Mouse (Mus musculus): Measurements from ENCODE around the gene Olfm2. TPM values are rescaled to one million over a fixed set of nuclear protein-coding genes. Genes with fewer than 3 reads are reported as not detected.
A peak's percentile ranks its signal among the peaks of the same experiment; 100 is the strongest.

The Olfm2 gene
- total and polyA plus RNA-seq, 2 experiments from 2014 or later: 0.20 to 3.1 TPM

DNA sequence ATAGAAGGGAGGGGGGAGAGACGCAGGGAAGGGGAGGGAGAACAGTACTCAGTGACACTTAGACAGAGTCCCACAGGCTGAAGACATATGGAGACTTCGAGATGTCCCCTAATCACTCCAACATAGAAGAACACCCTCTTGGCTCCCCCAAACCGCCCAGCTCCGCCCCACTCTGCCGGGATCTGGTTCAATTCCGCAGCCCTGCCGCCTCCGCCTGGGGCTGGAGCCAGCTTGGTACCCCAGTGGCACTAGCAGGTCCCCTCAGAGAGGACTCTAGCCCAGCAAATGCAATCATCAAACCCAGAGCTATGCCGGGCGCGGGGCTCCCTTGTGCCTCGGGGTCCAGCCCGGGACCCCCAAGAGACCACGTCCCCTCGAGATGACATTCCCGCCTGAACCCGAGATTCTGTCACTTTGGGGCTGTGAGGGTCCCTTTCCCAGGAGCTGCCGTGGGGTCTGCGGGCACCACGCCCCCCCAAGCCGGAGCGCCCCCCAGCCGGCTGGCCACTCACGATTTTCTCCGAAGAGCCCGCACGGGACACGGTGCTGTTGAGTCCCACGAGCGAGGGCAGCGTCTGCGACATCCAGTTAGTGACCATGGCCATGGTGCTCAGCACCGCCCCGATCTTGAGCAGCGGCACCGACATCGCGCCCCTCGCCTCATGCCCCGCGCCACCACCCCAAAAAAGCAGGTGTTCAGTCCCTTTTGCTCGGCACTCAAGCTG, 19.9 kb downstream of the Olfm2 start:
- no peak overlapping the region for H3K27ac ChIP-seq (ENCODE audit: low read depth)
- no peak for TF ChIP-seq CTCF (IDR thresholded peaks at IDR 0.05; ENCODE audit: low read depth)
- TF ChIP-seq EP300 (IDR thresholded peaks at IDR 0.05; ENCODE audit: low read depth): no peak
- H3K4me1 ChIP-seq (ENCODE audit: control insufficient read depth, insufficient read depth): peaks cover 9% of the 10 kb centered on the region; the same call in 1 of the 2 replicates
- H3K36me3 ChIP-seq (replicated peaks; ENCODE audit: control insufficient read depth, insufficient read depth, low read length): no peaks in the 10 kb centered on the region
- H3K9me3 ChIP-seq (replicated peaks; ENCODE audit: control insufficient read depth, low read length): no peaks in the 10 kb centered on the region
- 3% methylated on average over 42 of the region's 42 CpGs for WGBS
- H3K4me3 ChIP-seq (ENCODE audit: low read depth, low read length): peak overlapping the region; percentile 53
- peaks cover 63% of the 10 kb centered on the region for H3K27me3 ChIP-seq (ENCODE audit: control insufficient read depth, insufficient read depth, low read length)
- DNase-seq (ENCODE audit: low spot score) (no peak), ATAC-seq (ENCODE audit: insufficient read depth, low read depth) (no peak)
- H3K4me2 ChIP-seq (ENCODE audit: low read depth, low read length): peak overlapping the region; percentile 77
- 0 out of 2 replicates have a peak overlapping the region, but pooled peaks have one; percentile 4 for H3K9ac ChIP-seq (replicated peaks; ENCODE audit: low read depth, low read length)

DNA sequence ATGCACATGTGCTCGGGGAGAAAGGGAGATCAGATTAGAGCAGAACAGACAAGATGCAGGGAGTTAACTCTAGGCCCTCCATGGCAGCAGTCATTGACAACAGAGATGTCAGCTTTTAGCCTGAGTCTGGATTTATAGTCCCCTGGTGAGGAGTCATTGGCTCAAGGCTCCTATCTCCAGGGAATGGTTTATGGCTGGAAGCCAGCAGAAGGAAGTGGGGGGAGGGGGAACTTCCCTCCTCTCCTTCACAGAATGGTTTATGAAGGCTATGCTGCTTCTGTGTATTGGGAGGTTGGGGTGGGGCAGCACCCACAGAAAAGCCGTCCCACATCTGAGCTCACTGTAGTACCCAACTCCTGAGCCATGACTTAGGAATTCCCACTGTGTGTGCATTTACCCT, 24.6 kb downstream of the Olfm2 start:
- WGBS: 59% methylated on average over 2 of the region's 2 CpGs
- no peaks in the 10 kb centered on the region for H3K36me3 ChIP-seq (replicated peaks; ENCODE audit: control insufficient read depth, insufficient read depth, low read length)
- peaks cover 5% of the 10 kb centered on the region; the same call in 1 of the 2 replicates for H3K4me1 ChIP-seq (ENCODE audit: control insufficient read depth, insufficient read depth)
- no peaks in the 10 kb centered on the region for H3K9me3 ChIP-seq (replicated peaks; ENCODE audit: control insufficient read depth, low read length)
- no peak overlapping the region for H3K9ac ChIP-seq (replicated peaks; ENCODE audit: low read depth, low read length)
- DNase-seq (ENCODE audit: low spot score): no peak
- ATAC-seq (ENCODE audit: insufficient read depth, low read depth): no peak
- no peak overlapping the region for H3K4me2 ChIP-seq (ENCODE audit: low read depth, low read length)
- TF ChIP-seq EP300 (IDR thresholded peaks at IDR 0.05; ENCODE audit: low read depth): no peak
- H3K27me3 ChIP-seq (ENCODE audit: control insufficient read depth, insufficient read depth, low read length): peaks cover 28% of the 10 kb centered on the region
- no peak overlapping the region for H3K4me3 ChIP-seq (ENCODE audit: low read depth, low read length)
- H3K27ac ChIP-seq (ENCODE audit: low read depth): no peak overlapping the region

DNA sequence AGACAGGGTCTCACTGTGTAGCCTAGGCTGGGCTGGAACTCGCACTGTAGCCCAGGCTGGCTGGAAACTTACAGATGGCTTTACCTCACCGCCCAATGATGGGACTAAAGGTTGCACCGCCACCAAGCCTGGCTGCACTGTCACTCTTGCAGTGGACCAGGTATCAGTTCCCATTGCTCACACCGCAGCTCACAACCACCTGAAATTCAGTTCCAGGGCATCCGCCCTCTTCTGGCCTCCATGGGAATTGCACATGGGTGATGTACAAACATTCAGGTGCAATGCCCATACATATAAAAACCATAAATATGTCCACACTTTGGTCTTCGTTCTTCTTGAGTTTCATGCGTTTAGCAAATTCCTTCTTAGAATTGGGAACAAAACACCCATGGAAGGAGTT, 30.8 kb downstream of the Olfm2 start:
- no peak for DNase-seq (ENCODE audit: low spot score)
- H3K9me3 ChIP-seq (replicated peaks; ENCODE audit: control insufficient read depth, low read length): no peaks in the 10 kb centered on the region
- H3K4me1 ChIP-seq (ENCODE audit: control insufficient read depth, insufficient read depth): no peaks in the 10 kb centered on the region
- ATAC-seq (ENCODE audit: insufficient read depth, low read depth): no peak
- WGBS: 59% methylated on average over 7 of the region's 7 CpGs
- no peaks in the 10 kb centered on the region for H3K27me3 ChIP-seq (ENCODE audit: control insufficient read depth, insufficient read depth, low read length)
- H3K9ac ChIP-seq (replicated peaks; ENCODE audit: low read depth, low read length): no peak overlapping the region
- H3K4me2 ChIP-seq (ENCODE audit: low read depth, low read length): no peak overlapping the region
- H3K27ac ChIP-seq (ENCODE audit: low read depth): no peak overlapping the region
- TF ChIP-seq CTCF (IDR thresholded peaks at IDR 0.05; ENCODE audit: low read depth): peak; percentile 18; the same call in 1 of the 2 replicates
- TF ChIP-seq EP300 (IDR thresholded peaks at IDR 0.05; ENCODE audit: low read depth): no peak
- no peak overlapping the region for H3K4me3 ChIP-seq (ENCODE audit: low read depth, low read length)
- H3K36me3 ChIP-seq (replicated peaks; ENCODE audit: control insufficient read depth, insufficient read depth, low read length): no peaks in the 10 kb centered on the region

- Histone ChIP-seq H3K4me2 (ENCODE audit: low read depth, low read length) (no peak overlapping the region), H3K27me3 (ENCODE audit: control insufficient read depth, insufficient read depth, low read length) (no peaks in the 10 kb centered on the region), H3K4me3 (ENCODE audit: low read depth, low read length) (no peak overlapping the region), H3K36me3 (replicated peaks; ENCODE audit: control insufficient read depth, insufficient read depth, low read length) (no peaks in the 10 kb centered on the region), H3K4me1 (ENCODE audit: control insufficient read depth, insufficient read depth) (no peaks in the 10 kb centered on the region), H3K9ac (replicated peaks; ENCODE audit: low read depth, low read length) (no peak overlapping the region), H3K27ac (ENCODE audit: low read depth) (no peak overlapping the region), H3K9me3 (replicated peaks; ENCODE audit: control insufficient read depth, low read length) (no peaks in the 10 kb centered on the region)
- TF ChIP-seq CTCF (IDR thresholded peaks at IDR 0.05; ENCODE audit: low read depth) (no peak), EP300 (IDR thresholded peaks at IDR 0.05; ENCODE audit: low read depth) (no peak)
- DNase-seq (ENCODE audit: low spot score): no peak
- 40% methylated on average over 11 of the region's 11 CpGs for WGBS
- ATAC-seq (ENCODE audit: insufficient read depth, low read depth): no peak
Observed at GRCm38 (mm10) chr9:20713478-20713987, 32.6 kb downstream of the Olfm2 start.

DNA sequence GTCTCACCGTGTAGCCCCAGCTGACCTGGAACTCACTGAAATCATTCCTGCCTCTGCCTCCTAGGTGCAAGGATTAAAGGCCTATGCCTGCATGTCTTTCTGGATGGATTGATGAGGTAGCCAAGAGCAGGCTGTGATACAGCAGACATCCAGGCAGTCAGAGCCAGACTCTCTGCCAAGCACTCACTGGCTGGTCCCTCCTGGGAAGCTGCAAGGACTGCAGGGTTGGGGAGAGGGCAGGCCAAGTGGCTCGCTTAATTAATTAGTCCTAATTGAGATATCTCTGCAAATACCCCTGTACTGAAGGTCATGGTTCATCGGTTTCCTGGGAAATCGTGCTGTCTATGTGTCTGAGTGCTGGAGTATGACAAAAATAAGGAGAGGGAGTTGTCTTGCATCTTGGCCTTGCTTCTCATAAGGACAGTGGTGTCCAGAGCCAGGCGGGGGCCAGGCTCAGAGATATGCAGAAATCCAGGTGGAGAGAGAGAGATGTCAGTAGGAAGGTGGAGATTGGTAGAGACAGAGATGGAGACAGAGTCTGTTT, 33.1 kb downstream of the Olfm2 start:
- H3K27ac ChIP-seq (ENCODE audit: low read depth): no peak overlapping the region
- no peak for TF ChIP-seq CTCF (IDR thresholded peaks at IDR 0.05; ENCODE audit: low read depth)
- no peak for TF ChIP-seq EP300 (IDR thresholded peaks at IDR 0.05; ENCODE audit: low read depth)
- no peak overlapping the region for H3K4me2 ChIP-seq (ENCODE audit: low read depth, low read length)
- H3K9me3 ChIP-seq (replicated peaks; ENCODE audit: control insufficient read depth, low read length): no peaks in the 10 kb centered on the region
- no peaks in the 10 kb centered on the region for H3K4me1 ChIP-seq (ENCODE audit: control insufficient read depth, insufficient read depth)
- ATAC-seq (ENCODE audit: insufficient read depth, low read depth): no peak
- WGBS: 58% methylated on average over 5 of the region's 5 CpGs
- no peak overlapping the region for H3K9ac ChIP-seq (replicated peaks; ENCODE audit: low read depth, low read length)
- no peak for DNase-seq (ENCODE audit: low spot score)
- H3K4me3 ChIP-seq (ENCODE audit: low read depth, low read length): no peak overlapping the region
- H3K27me3 ChIP-seq (ENCODE audit: control insufficient read depth, insufficient read depth, low read length): no peaks in the 10 kb centered on the region
- no peaks in the 10 kb centered on the region for H3K36me3 ChIP-seq (replicated peaks; ENCODE audit: control insufficient read depth, insufficient read depth, low read length)
